24 mouse cellular contexts compared by ENCODE assay signal in the genomic region with DNA sequence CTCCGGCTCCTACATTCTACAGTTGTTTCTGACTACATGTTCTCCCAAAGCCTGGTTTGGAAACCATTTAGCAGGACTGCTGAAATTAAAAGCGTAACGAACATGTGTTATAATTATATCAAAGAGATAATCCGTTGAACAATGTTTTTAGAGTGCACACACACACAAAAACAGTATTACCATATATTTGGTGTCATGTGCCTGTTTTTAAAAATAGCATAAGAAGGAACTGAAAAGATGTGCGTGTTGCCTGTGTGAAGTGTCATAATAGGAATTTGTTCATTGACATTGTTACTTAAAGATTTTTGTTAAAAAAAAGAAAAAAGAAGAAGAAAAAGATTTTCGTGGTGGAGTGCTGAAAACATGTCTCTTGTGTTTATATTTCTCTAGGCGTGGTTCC.
"Had no signal": no experiment of that assay in that cellular context is flagged by ENCODE, and none has a peak within 500 bp of the region (broad histone marks: within the 10 kb centered on the region; RNA-seq: fewer than 3 reads in every experiment).

No protein-coding gene starts in this region.

- H3K4me1 ChIP-seq: liver, embryonic 15.5 days; lung, embryonic 15.5 days; megakaryocyte, embryonic 14.5 days had no signal

- H3K9ac ChIP-seq: liver, embryonic 13.5 days; liver, embryonic 15.5 days; liver, postnatal 0 days; lung, embryonic 15.5 days; midbrain, embryonic 13.5 days; midbrain, embryonic 15.5 days; neural tube, embryonic 13.5 days; neural tube, embryonic 15.5 days; stomach, embryonic 15.5 days had no signal

- ATAC-seq: liver, postnatal 0 days; lung, postnatal 0 days; midbrain, embryonic 13.5 days; midbrain, embryonic 15.5 days had no signal

- H3K4me2 ChIP-seq: liver, embryonic 13.5 days; liver, embryonic 15.5 days; lung, embryonic 15.5 days; midbrain, embryonic 13.5 days; midbrain, embryonic 15.5 days; neural tube, embryonic 13.5 days; neural tube, embryonic 15.5 days; stomach, embryonic 15.5 days had no signal

- H3K27ac ChIP-seq: liver, embryonic 13.5 days; liver, embryonic 15.5 days; lung, embryonic 15.5 days; midbrain, embryonic 13.5 days; midbrain, embryonic 15.5 days; neural tube, embryonic 13.5 days; neural tube, embryonic 15.5 days; stomach, embryonic 15.5 days; stomach, postnatal 0 days had no signal

- H3K36me3 ChIP-seq: lung, embryonic 15.5 days; midbrain, embryonic 13.5 days; midbrain, embryonic 15.5 days; neural tube, embryonic 15.5 days; stomach, embryonic 15.5 days had no signal

- H3K27me3 ChIP-seq: liver, embryonic 13.5 days; liver, embryonic 15.5 days; lung, embryonic 15.5 days; megakaryocyte, embryonic 14.5 days; midbrain, embryonic 13.5 days; midbrain, embryonic 15.5 days; neural tube, embryonic 13.5 days; neural tube, embryonic 15.5 days; stomach, embryonic 15.5 days had no signal

- H3K4me3 ChIP-seq: liver, embryonic 13.5 days; liver, embryonic 15.5 days; lung, embryonic 15.5 days; megakaryocyte, embryonic 14.5 days; midbrain, embryonic 13.5 days; midbrain, embryonic 15.5 days; myocyte; neural tube, embryonic 13.5 days; neural tube, embryonic 15.5 days; stomach, embryonic 15.5 days had no signal

- DNase-seq: liver, embryonic 13.5 days; liver, postnatal 0 days; lung, adult 2 months; lung, postnatal 14 days; lung, postnatal 36 days; retina, postnatal 1 day; right cerebral cortex, adult 18-20 months; right cerebral cortex, postnatal 25 days; right cerebral cortex, postnatal 4 days; spleen, adult 18-20 months; thymus, adult 2 months; thymus, postnatal 25 days; thymus, postnatal 4 days had no signal

- H3K9me3 ChIP-seq: liver, embryonic 15.5 days; lung, embryonic 15.5 days; midbrain, embryonic 15.5 days; neural tube, embryonic 13.5 days; neural tube, embryonic 15.5 days; stomach, embryonic 15.5 days had no signal
